Mouse (Mus musculus) intestine, embryonic 16.5 days (tissue): ENCODE results near the gene Zfp692. TPM values are rescaled to one million over a fixed set of nuclear protein-coding genes. Genes with fewer than 3 reads are reported as not detected.

Experiments
- ATAC-seq: fragments of 200-750 bp; cut with Nextera tagmentation; 2 replicates; pipeline ENCODE4 v1.8.0; 2017; ENCODE audit warnings: moderate TSS enrichment, moderate library complexity
- H3K27ac ChIP-seq: fragments of 300-500 bp; sonication (generic); 2 replicates; pipeline ENCODE4 v1.5.1; 2014; ENCODE audit warnings: mild to moderate bottlenecking, low read length
- H3K27me3 ChIP-seq: fragments of 300-500 bp; sonication (generic); replicated peaks from 2 replicates; pipeline ENCODE4 v1.6.1; 2014; ENCODE audit warnings: low read length, control low read depth, mixed read lengths; ENCODE audit not compliant: control insufficient read depth, insufficient read depth
- H3K36me3 ChIP-seq: fragments of 300-500 bp; sonication (generic); 2 replicates; pipeline ENCODE4 v1.6.1; 2014; ENCODE audit warnings: low read length, control low read depth; ENCODE audit not compliant: control insufficient read depth, insufficient read depth
- H3K4me1 ChIP-seq: fragments of 300-500 bp; sonication (generic); 2 replicates; pipeline ENCODE4 v1.6.1; 2014; ENCODE audit warnings: low read length, control low read depth, mixed read lengths; ENCODE audit not compliant: control insufficient read depth, insufficient read depth
- H3K4me2 ChIP-seq: fragments of 300-500 bp; sonication (generic); 2 replicates; pipeline ENCODE4 v1.6.1; 2014; ENCODE audit warnings: low read depth, low read length, control low read depth
- H3K4me3 ChIP-seq: fragments of 300-500 bp; sonication (generic); 2 replicates; pipeline ENCODE4 v1.5.1; 2014; ENCODE audit warnings: mild to moderate bottlenecking, low read length
- H3K9ac ChIP-seq: fragments of 300-500 bp; sonication (generic); 2 replicates; pipeline ENCODE4 v1.6.1; 2014; ENCODE audit warnings: low read depth, low read length
- H3K9me3 ChIP-seq: fragments of 300-500 bp; sonication (generic); 2 replicates; pipeline ENCODE4 v1.6.1; 2016; ENCODE audit warnings: low read length, control low read depth; ENCODE audit not compliant: control insufficient read depth
- WGBS: fragments of 180-500 bp; shearing (Covaris S2); extraction: QIAGEN DNeasy Blood & Tissue Kit; methylation state at CpG from one replicate; pipeline ENCODE4 v1.1.7; 2014; 5-methylcytosine and 5-hydroxymethylcytosine counted together
- polyA plus RNA-seq: library from polyadenylated mRNA; unstranded; fragments of >200 nt; fragmentation: Nextera tagmentation; extraction: Ambion mirVana; gene quantifications from 2 replicates; pipeline ENCODE4 v1.2.1, GENCODE M21; 2015

The Zfp692 gene
- polyA plus RNA-seq = 20.7 and 22.0 TPM in 2 replicates

DNA sequence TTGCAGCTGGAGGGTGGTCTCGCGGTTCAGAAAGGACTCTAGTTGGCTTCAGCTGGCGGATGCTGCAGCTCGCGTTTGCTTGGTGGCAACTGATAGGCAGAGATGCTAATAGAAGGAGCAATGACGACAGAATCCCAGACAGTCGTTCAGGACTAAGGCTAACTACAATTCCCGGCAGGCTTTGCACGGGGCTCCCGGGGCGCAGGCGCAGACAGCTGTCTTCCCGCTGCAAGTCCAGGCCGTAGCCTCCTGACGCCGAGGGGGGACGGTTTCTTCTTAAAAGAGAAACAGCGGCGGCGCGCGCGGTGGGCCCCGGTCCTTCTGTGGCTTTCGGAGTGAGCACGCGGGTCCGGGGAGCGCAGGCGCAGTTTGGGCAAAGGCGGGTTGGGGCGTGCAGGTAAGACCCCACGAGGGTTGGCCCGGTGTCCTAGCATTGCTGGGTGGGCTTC is at the start of gene Zfp692:
TSS of gene Zfp692 (plus strand) at position 210 of the 449 bp plus-strand sequence.
- peak within 1 kb of the TSS; percentile 81 for H3K27ac ChIP-seq
- no peaks in the 10 kb centered on the region for H3K9me3 ChIP-seq
- ATAC-seq = peak; percentile 54
- H3K4me2 ChIP-seq = peak within 1 kb of the TSS; percentile 98
- no peaks in the 10 kb centered on the region for H3K27me3 ChIP-seq
- WGBS = under 1% methylated on average over 34 of the region's 34 CpGs
- H3K36me3 ChIP-seq = no peaks in the 10 kb centered on the region
- peaks cover 17% of the 10 kb centered on the region for H3K4me1 ChIP-seq
- peak within 1 kb of the TSS; percentile 66 for H3K4me3 ChIP-seq
- H3K9ac ChIP-seq = peak within 1 kb of the TSS; percentile 82

DNA sequence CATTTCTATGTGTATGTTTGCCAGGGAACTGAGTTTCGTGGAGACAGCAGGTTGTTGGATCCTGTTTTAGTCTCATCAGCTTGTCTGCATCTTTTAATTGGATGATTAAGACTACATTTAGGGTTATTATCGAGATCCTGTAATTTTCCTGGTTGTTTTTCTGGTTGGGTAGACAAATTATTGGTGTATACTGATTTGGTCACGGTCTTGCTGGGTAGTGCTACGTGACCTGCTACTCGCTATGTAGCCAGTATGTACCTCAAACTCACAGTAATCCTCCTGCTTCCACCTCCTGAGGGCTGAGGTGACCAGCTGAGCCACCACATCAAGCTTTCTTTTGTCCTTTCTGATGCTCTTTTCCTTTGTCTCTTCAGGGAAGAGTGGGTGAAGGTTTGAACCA is 49.1 kb upstream of the Zfp692 start:
- Histone ChIP-seq H3K9ac (no peak overlapping the region), H3K4me3 (no peak overlapping the region), H3K9me3 (no peaks in the 10 kb centered on the region), H3K4me1 (no peaks in the 10 kb centered on the region), H3K4me2 (no peak overlapping the region), H3K27ac (no peak overlapping the region), H3K36me3 (no peaks in the 10 kb centered on the region), H3K27me3 (no peaks in the 10 kb centered on the region)
- whole genome bisulfite sequencing = 85% methylated on average over 5 of the region's 5 CpGs
- no peak for ATAC-seq

DNA sequence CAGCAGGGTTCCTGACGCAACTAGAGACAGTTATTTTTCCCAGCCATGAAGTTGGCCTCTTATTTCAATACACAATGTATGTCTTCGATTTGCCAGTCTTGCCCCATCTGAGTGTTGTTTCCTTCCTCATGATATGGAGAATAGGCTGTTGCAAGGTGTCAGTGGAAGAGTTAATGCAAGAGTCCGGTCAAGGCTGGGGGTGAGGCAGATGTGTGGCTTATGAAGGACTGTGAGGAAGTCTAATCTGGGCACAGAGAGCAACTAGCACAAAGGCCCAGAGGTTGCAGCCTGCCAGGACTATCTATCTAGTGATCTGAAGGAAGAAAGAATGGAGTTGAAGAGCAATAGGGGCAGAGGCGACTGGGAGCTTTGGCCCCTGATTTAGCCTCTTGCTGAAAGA is 46.7 kb upstream of the Zfp692 start:
- H3K4me1 ChIP-seq = no peaks in the 10 kb centered on the region
- no peak overlapping the region for H3K4me3 ChIP-seq
- no peaks in the 10 kb centered on the region for H3K9me3 ChIP-seq
- no peak overlapping the region for H3K27ac ChIP-seq
- no peak for ATAC-seq
- 89% methylated on average over 4 of the region's 4 CpGs for WGBS
- no peaks in the 10 kb centered on the region for H3K36me3 ChIP-seq
- H3K27me3 ChIP-seq = no peaks in the 10 kb centered on the region
- no peak overlapping the region for H3K9ac ChIP-seq
- no peak overlapping the region for H3K4me2 ChIP-seq

- H3K9me3 ChIP-seq = no peaks in the 10 kb centered on the region
- no peak overlapping the region for H3K9ac ChIP-seq
- no peak overlapping the region for H3K4me3 ChIP-seq
- H3K4me1 ChIP-seq = no peaks in the 10 kb centered on the region
- H3K27me3 ChIP-seq = no peaks in the 10 kb centered on the region
- no peaks in the 10 kb centered on the region for H3K36me3 ChIP-seq
- H3K27ac ChIP-seq = no peak overlapping the region
- H3K4me2 ChIP-seq = no peak overlapping the region
- 86% methylated on average over 4 of the region's 4 CpGs for WGBS
- no peak for ATAC-seq
Observed at GRCm38 (mm10) chr11:58261826-58262225, 45.0 kb upstream of the Zfp692 start.

GRCm38 (mm10) chr11:58262336-58262735 is 44.5 kb upstream of the Zfp692 start:
- no peaks in the 10 kb centered on the region for H3K9me3 ChIP-seq
- H3K27ac ChIP-seq = no peak overlapping the region
- WGBS = 78% methylated on average over 3 of the region's 3 CpGs
- H3K4me2 ChIP-seq = no peak overlapping the region
- no peak for ATAC-seq
- H3K36me3 ChIP-seq = no peaks in the 10 kb centered on the region
- H3K4me3 ChIP-seq = no peak overlapping the region
- H3K27me3 ChIP-seq = no peaks in the 10 kb centered on the region
- no peaks in the 10 kb centered on the region for H3K4me1 ChIP-seq
- no peak overlapping the region for H3K9ac ChIP-seq

DNA sequence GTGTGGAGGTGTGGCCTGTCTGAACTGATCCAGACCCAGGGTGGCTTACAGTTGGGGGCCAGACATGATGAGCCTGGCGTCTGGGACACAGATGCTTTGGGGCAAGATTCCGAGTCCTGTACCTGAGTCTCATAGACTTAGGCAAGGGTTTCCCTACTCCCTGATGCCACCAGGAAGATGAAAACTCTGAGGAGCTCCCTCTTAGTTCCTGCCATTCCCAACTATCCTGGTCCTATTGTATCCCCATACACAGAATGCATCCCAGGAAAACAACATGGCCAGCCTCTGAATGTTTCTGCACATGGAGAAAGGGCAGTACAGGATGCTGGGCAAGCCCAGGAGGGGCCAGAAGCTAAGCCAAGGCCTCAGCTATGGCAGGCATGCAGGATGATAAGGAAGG is 43.4 kb upstream of the Zfp692 start:
- Histone ChIP-seq H3K9ac (no peak overlapping the region), H3K27ac (no peak overlapping the region), H3K9me3 (no peaks in the 10 kb centered on the region), H3K4me3 (no peak overlapping the region), H3K27me3 (no peaks in the 10 kb centered on the region), H3K4me2 (no peak overlapping the region), H3K36me3 (no peaks in the 10 kb centered on the region), H3K4me1 (no peaks in the 10 kb centered on the region)
- 82% methylated on average over 2 of the region's 2 CpGs for WGBS
- ATAC-seq = no peak

GRCm38 (mm10) chr11:58264546-58264945 is 42.3 kb upstream of the Zfp692 start:
- H3K4me2 ChIP-seq = no peak overlapping the region
- no peaks in the 10 kb centered on the region for H3K27me3 ChIP-seq
- no peak overlapping the region for H3K9ac ChIP-seq
- no peaks in the 10 kb centered on the region for H3K36me3 ChIP-seq
- WGBS = 83% methylated on average over 9 of the region's 9 CpGs
- ATAC-seq = no peak
- H3K27ac ChIP-seq = no peak overlapping the region
- H3K4me3 ChIP-seq = no peak overlapping the region
- no peaks in the 10 kb centered on the region for H3K4me1 ChIP-seq
- no peaks in the 10 kb centered on the region for H3K9me3 ChIP-seq

- no peak for ATAC-seq
- Histone ChIP-seq H3K4me2 (no peak overlapping the region), H3K27me3 (no peaks in the 10 kb centered on the region), H3K27ac (no peak overlapping the region), H3K4me1 (no peaks in the 10 kb centered on the region), H3K4me3 (no peak overlapping the region), H3K9ac (no peak overlapping the region), H3K36me3 (no peaks in the 10 kb centered on the region), H3K9me3 (no peaks in the 10 kb centered on the region)
- WGBS = 77% methylated on average over 3 of the region's 3 CpGs
Observed at GRCm38 (mm10) chr11:58268285-58268684, 38.6 kb upstream of the Zfp692 start.

- H3K4me2 ChIP-seq = no peak within 1 kb of the TSS
- H3K27ac ChIP-seq = no peak within 1 kb of the TSS
- H3K9ac ChIP-seq = no peak within 1 kb of the TSS
- H3K9me3 ChIP-seq = no peaks in the 10 kb centered on the region
- no peaks in the 10 kb centered on the region for H3K36me3 ChIP-seq
- no peaks in the 10 kb centered on the region for H3K4me1 ChIP-seq
- WGBS = 55% methylated on average over 2 of the region's 2 CpGs
- no peak for ATAC-seq
- H3K27me3 ChIP-seq = no peaks in the 10 kb centered on the region
- no peak within 1 kb of the TSS for H3K4me3 ChIP-seq
Observed at GRCm38 (mm10) chr11:58274572-58274971, 32.3 kb upstream of the Zfp692 start, which contains the start of gene 4930438A08Rik. Gene 4930438A08Rik (plus strand): TSS chr11:58274799.

- 72% methylated on average over 4 of the region's 4 CpGs for WGBS
- no peak for ATAC-seq
Observed at GRCm38 (mm10) chr11:58275756-58276155, 31.1 kb upstream of the Zfp692 start.

More at GRCm38 (mm10) chr11:58275756-58276155, 31.1 kb upstream of the Zfp692 start:
- Histone ChIP-seq H3K4me2 (no peak overlapping the region), H3K36me3 (no peaks in the 10 kb centered on the region), H3K9ac (no peak overlapping the region), H3K4me3 (no peak overlapping the region), H3K27me3 (no peaks in the 10 kb centered on the region), H3K4me1 (no peaks in the 10 kb centered on the region), H3K9me3 (no peaks in the 10 kb centered on the region), H3K27ac (no peak overlapping the region)
